9 mouse cellular contexts compared by ENCODE assay signal in the genomic region with DNA sequence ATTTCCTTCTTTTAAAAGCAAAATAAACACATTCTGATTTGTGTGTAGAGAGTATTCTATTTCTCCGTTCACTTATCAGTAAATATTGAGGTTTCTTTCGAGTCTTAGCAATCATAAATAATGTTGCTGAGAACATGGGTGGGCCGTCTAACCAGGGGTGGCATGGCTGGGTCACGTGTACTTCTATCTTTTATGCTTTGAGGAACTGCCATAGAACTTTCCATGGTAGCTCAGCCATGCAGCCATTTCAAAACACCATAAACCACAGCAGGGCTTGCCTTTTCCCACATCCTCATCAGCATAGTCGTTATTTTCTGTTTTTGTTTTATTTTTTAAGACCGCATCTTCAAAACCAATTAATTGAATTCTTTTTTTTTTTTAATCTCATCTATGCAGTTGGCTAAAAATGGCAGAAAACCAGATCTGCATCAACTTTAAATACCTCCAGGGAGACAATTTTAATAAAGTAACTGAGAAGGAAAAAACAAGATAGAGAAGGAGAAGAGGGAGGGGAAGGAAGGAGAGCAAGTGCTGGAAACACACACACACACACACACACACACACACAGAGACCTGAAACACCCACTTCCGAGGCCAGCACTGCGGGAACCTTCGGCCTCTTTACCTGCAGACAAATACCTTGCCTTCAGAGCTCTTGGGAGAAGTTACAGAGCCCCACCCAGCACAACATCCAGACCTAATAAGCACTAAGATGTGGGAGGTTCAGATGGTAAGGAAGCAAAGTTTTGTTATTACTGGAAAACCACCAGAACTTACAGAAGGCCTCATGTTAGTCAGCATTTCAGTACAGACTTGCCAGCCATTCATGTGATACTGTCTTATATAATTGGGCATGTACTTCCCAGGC.
DNase-seq lines count a peak whose midpoint lies in the region; ATAC-seq lines count a peak whose summit lies in the region.
"Had no signal": no experiment of that assay in that cellular context is flagged by ENCODE, and none has a peak within 500 bp of the region (broad histone marks: within the 10 kb centered on the region; RNA-seq: fewer than 3 reads in every experiment).

No protein-coding gene starts in this region.

- H3K27me3 ChIP-seq in kidney, embryonic 15.5 days: no peaks in the 10 kb centered on the region
- H3K27me3 ChIP-seq in neural tube, embryonic 15.5 days (replicated peaks): no peaks in the 10 kb centered on the region

- H3K4me1 ChIP-seq in kidney, embryonic 15.5 days: peaks cover 47% of the 10 kb centered on the region
- 0 out of 2 replicates have a peak, but pooled peaks cover 2% of the 10 kb centered on the region for H3K4me1 ChIP-seq in neural tube, embryonic 15.5 days

- 0 out of 2 replicates have a peak overlapping the region, but pooled peaks have one; percentile 62 for H3K27ac ChIP-seq in kidney, embryonic 15.5 days
- no peak overlapping the region for H3K27ac ChIP-seq in neural tube, embryonic 15.5 days (replicated peaks)

- no peak for DNase-seq in kidney, postnatal 10 days
- peak; percentile 85 for DNase-seq in induced T-regulatory cell, adult 2 months (ENCODE audit: low read depth)
- peak; percentile 84 to 85 for DNase-seq in spleen, postnatal 36 days (ENCODE audit: low spot score in 2 of 2)
- DNase-seq in gastrocnemius, postnatal 36 days: no peak
- no peak for DNase-seq in cerebellum, postnatal 10 days

- intact Hi-C loops in gastrocnemius, postnatal 36 days (cut with DNase I): loop anchor here (5.0 kb wide), 1 partner anchor 46 kb away; no protein-coding TSS in a partner anchor

- no peaks in the 10 kb centered on the region for H3K36me3 ChIP-seq in kidney, embryonic 15.5 days
- no peaks in the 10 kb centered on the region for H3K36me3 ChIP-seq in neural tube, embryonic 15.5 days

- WGBS in kidney, embryonic 15.5 days: 55% methylated on average over 9 of the region's 9 CpGs
- WGBS in neural tube, embryonic 15.5 days: 84% methylated on average over 9 of the region's 9 CpGs

- no peak overlapping the region for H3K4me2 ChIP-seq in kidney, embryonic 15.5 days
- H3K4me2 ChIP-seq in neural tube, embryonic 15.5 days: no peak overlapping the region

- no peaks in the 10 kb centered on the region for H3K9me3 ChIP-seq in kidney, embryonic 15.5 days (replicated peaks)
- H3K9me3 ChIP-seq in neural tube, embryonic 15.5 days (replicated peaks): no peaks in the 10 kb centered on the region

- H3K4me3 ChIP-seq in kidney, embryonic 15.5 days (replicated peaks): no peak overlapping the region
- no peak overlapping the region for H3K4me3 ChIP-seq in neural tube, embryonic 15.5 days (replicated peaks)

- no peak for ATAC-seq in kidney, embryonic 15.5 days (replicated peaks; ENCODE audit: low FRiP score)
- peak; percentile 49 for ATAC-seq in CD4-positive, CD25-positive, alpha-beta regulatory T cell, adult 4 months
- ATAC-seq in neural tube, embryonic 15.5 days (ENCODE audit: low FRiP score): no peak
- ATAC-seq: hindbrain, embryonic 16.5 days had no signal

- no peak overlapping the region for H3K9ac ChIP-seq in kidney, embryonic 15.5 days
- no peak overlapping the region for H3K9ac ChIP-seq in neural tube, embryonic 15.5 days (replicated peaks)

Comparison
In these comparisons a context has a peak if more than half of its experiments do, and no peak if none do; other contexts are left out.
1. DNase-seq: peak in induced T-regulatory cell, adult 2 months (single experiment) and spleen, postnatal 36 days (2 of 2); none in kidney, postnatal 10 days (single experiment), gastrocnemius, postnatal 36 days (0 of 2) and cerebellum, postnatal 10 days (0 of 2).